Mouse (Mus musculus) hindbrain, embryonic 13.5 days (tissue): ENCODE results near the gene Hydin. TPM values are rescaled to one million over a fixed set of nuclear protein-coding genes. Genes with fewer than 3 reads are reported as not detected.

Experiments used
- ATAC-seq: fragments of 200-750 bp; cut with Nextera tagmentation; 2 replicates; pipeline ENCODE4 v1.8.0; 2017; ENCODE audit warnings: moderate TSS enrichment; ENCODE audit not compliant: low FRiP score
- H3K27ac ChIP-seq: fragments of 300-500 bp; sonication (generic); 2 replicates; pipeline ENCODE4 v1.5.1; 2015; ENCODE audit warnings: inconsistent platforms, mild to moderate bottlenecking, moderate library complexity
- H3K27me3 ChIP-seq: fragments of 300-500 bp; sonication (generic); 2 replicates; pipeline ENCODE4 v1.6.1; 2015; ENCODE audit warnings: mild to moderate bottlenecking, inconsistent platforms
- H3K36me3 ChIP-seq: fragments of 300-500 bp; sonication (generic); 2 replicates; pipeline ENCODE4 v1.6.1; 2015; ENCODE audit warnings: mild to moderate bottlenecking, inconsistent platforms
- H3K4me1 ChIP-seq: fragments of 300-500 bp; sonication (generic); replicated peaks from 2 replicates; pipeline ENCODE4 v1.6.1; 2015; ENCODE audit warnings: inconsistent platforms
- H3K4me2 ChIP-seq: fragments of 300-500 bp; sonication (generic); 2 replicates; pipeline ENCODE4 v1.6.1; 2015; ENCODE audit warnings: inconsistent platforms, mild to moderate bottlenecking, moderate library complexity
- H3K4me3 ChIP-seq: fragments of 300-500 bp; sonication (generic); 2 replicates; pipeline ENCODE4 v1.5.1; 2015; ENCODE audit warnings: mild to moderate bottlenecking, inconsistent platforms
- H3K9ac ChIP-seq: fragments of 300-500 bp; sonication (generic); 2 replicates; pipeline ENCODE4 v1.6.1; 2015; ENCODE audit warnings: mild to moderate bottlenecking, inconsistent platforms
- H3K9me3 ChIP-seq: fragments of 300-500 bp; sonication (generic); 2 replicates; pipeline ENCODE4 v1.6.1; 2016; ENCODE audit warnings: inconsistent platforms
- WGBS: fragments of 180-500 bp; shearing (Covaris S2); methylation state at CpG from one replicate; pipeline ENCODE4 v1.1.7; 2015; 5-methylcytosine and 5-hydroxymethylcytosine counted together
- polyA plus RNA-seq: library from polyadenylated mRNA; unstranded; fragments of >200 nt; fragmentation: Nextera tagmentation; extraction: Ambion mirVana; gene quantifications from 2 replicates; pipeline ENCODE4 v1.2.1, GENCODE M21; 2015

Hydin gene
- polyA plus RNA-seq, result 0.18 and 0.71 TPM in 2 replicates

DNA sequence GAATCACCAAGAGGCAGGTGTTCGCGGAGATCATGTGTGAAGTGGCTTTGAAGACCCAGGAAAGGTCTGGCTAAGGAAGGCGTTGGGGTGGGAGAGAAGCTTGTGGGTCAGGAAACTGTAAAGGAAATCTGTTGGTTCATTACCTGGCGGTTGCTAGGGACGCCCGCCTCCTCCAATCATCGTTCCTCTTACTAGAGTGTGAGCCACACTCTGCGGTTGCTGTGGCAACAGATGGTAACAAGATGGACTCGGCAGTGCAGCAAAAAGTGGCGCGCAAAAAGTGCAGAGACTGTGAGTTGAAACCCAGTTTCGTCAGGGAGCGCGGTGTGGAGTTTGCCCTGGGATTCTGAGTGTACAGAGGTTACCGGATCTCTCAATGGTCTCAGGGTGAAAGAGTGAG, at the start of gene Hydin:
Hydin (plus strand) TSS at position 237 of the 400 bp plus-strand sequence.
- Histone ChIP-seq H3K9me3 (no peaks in the 10 kb centered on the region), H3K4me3 (peak within 1 kb of the TSS; percentile 30), H3K4me2 (peak within 1 kb of the TSS; percentile 48), H3K9ac (no peak within 1 kb of the TSS), H3K27me3 (no peaks in the 10 kb centered on the region), H3K36me3 (no peaks in the 10 kb centered on the region), H3K4me1 (peaks cover 9% of the 10 kb centered on the region), H3K27ac (no peak within 1 kb of the TSS)
- under 1% methylated on average over 15 of the region's 15 CpGs for WGBS
- peak; percentile 91 for ATAC-seq

DNA sequence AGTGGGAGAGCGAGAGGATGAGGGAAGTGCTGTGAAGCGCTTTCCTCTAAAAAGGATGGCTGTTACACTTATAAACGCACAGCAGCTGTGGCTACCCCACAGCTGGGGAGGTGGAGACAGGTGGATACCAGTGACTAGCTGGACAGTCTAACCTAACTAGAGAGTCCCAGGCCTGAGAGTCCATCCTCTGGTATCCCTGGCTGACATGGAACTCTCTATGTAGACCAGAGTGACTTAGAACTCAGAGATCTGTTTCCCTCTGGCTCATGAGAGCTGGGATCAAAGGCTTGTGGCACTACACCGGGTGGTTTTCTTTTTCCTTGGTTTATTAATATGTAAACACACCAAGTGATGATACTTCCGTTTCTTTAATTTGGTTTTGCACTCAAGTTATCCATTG, 49.6 kb upstream of the Hydin start:
- peak; percentile 49 for ATAC-seq
- peak overlapping the region; percentile 84 for H3K27ac ChIP-seq
- no peaks in the 10 kb centered on the region for H3K27me3 ChIP-seq
- 39% methylated on average over 5 of the region's 5 CpGs for WGBS
- H3K9ac ChIP-seq, result peak overlapping the region; percentile 53
- peaks cover 16% of the 10 kb centered on the region for H3K36me3 ChIP-seq
- H3K4me3 ChIP-seq, result peak overlapping the region; percentile 62
- H3K4me1 ChIP-seq, result peaks cover 24% of the 10 kb centered on the region
- H3K9me3 ChIP-seq, result no peaks in the 10 kb centered on the region
- peak overlapping the region; percentile 76 for H3K4me2 ChIP-seq

DNA sequence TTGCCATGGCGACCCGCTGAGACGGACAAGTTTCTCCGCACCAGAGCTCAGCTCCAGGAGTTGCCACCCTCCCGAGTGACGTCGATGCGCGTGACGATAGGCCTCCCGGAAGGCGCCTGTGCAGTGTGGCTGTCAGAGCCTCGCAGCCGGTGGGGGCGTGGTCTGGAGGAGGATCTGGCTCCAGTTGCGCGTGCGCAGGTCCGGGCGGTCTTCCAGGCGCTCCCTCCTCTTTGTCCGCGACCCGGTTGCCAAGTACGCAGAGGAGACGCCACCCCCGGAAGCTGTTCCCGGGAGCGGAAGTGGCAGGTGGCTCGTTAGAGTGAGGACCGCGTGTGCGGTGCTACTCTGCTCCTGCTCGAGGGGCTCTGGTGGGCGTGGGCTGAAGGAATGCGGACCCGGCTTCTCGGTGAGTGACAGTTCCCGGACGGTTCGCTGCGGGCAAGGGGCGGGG, 49.1 kb upstream of the Hydin start:
- H3K4me1 ChIP-seq, result peaks cover 24% of the 10 kb centered on the region
- H3K9ac ChIP-seq, result peak overlapping the region; percentile 65
- H3K4me3 ChIP-seq, result peak overlapping the region; percentile 62
- H3K36me3 ChIP-seq, result peaks cover 21% of the 10 kb centered on the region
- H3K27me3 ChIP-seq, result no peaks in the 10 kb centered on the region
- peak overlapping the region; percentile 76 for H3K4me2 ChIP-seq
- peak; percentile 99 for ATAC-seq
- no peaks in the 10 kb centered on the region for H3K9me3 ChIP-seq
- WGBS, result under 1% methylated on average over 43 of the region's 43 CpGs
- peak overlapping the region; percentile 84 for H3K27ac ChIP-seq

DNA sequence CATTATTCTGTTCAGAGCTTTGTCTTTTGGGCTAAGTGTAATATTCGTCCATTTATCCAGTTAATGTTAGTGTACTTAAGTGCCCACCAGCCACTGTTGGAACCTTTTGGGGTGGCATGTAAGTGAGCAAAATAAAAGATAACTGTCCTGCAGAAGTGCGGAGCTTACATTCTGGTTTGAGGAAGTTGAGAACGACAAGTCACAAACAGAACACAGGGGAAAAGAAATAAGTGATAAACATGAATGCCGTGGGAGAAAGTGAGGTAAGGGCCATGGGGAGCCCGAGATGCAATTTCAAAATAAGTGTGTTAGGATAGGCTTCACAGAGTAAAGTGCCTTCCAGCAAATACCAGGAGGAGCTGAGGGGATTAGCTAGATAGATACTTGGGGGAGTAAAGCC, 48.3 kb upstream of the Hydin start:
- H3K27ac ChIP-seq, result no peak overlapping the region
- 82% methylated on average over 5 of the region's 5 CpGs for WGBS
- H3K4me3 ChIP-seq, result peak overlapping the region; percentile 62
- H3K9me3 ChIP-seq, result no peaks in the 10 kb centered on the region
- no peaks in the 10 kb centered on the region for H3K27me3 ChIP-seq
- peaks cover 24% of the 10 kb centered on the region for H3K4me1 ChIP-seq
- no peak overlapping the region; the same call in 1 of the 2 replicates for H3K9ac ChIP-seq
- peaks cover 29% of the 10 kb centered on the region for H3K36me3 ChIP-seq
- peak overlapping the region; percentile 76 for H3K4me2 ChIP-seq
- no peak for ATAC-seq

DNA sequence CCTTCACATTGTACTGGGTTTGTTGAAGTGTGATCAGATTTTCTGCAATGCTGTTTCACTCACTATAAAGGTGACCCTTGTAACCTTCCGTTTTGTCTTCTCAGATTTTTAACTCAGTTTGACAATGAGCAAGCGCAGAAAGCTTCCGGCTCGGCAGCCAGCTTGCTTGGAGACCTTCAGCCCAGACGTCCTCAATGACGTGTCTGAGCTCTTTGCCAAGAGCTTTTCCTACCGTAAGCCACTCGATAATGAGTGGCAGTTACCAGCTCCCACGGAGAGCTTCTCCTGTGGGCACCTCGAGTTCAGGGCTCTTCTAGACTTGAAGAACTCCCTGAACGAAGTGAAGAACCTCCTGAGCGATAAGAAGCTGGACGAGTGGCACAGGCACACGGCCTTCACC, 45.8 kb upstream of the Hydin start:
- H3K27me3 ChIP-seq, result no peaks in the 10 kb centered on the region
- no peaks in the 10 kb centered on the region for H3K9me3 ChIP-seq
- H3K9ac ChIP-seq, result no peak overlapping the region
- no peak for ATAC-seq
- no peak overlapping the region for H3K4me2 ChIP-seq
- H3K4me3 ChIP-seq, result no peak overlapping the region
- 94% methylated on average over 14 of the region's 14 CpGs for WGBS
- peaks cover 43% of the 10 kb centered on the region for H3K36me3 ChIP-seq
- peaks cover 24% of the 10 kb centered on the region for H3K4me1 ChIP-seq
- H3K27ac ChIP-seq, result no peak overlapping the region

DNA sequence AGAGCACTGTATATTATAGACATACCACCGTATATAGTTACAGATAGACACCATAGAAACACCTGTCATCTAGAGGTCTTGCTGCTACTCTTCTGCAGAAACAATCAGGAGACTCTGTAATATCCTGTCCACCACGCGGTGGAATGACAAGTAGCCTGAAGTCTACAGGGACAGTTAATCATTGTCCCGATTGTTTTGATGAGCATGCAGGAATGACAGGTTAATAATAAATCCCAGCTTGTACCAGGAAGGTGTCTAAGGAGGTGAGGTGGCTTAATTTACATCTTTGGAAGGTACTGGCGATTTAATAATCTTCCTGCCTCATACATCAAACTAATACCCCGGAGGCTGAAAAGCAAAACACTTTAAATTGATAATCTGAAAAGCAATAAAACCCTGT, 36.0 kb upstream of the Hydin start:
- H3K27ac ChIP-seq, result no peak overlapping the region; the same call in 1 of the 2 replicates
- H3K4me1 ChIP-seq, result 0 out of 2 replicates have a peak, but pooled peaks cover 7% of the 10 kb centered on the region
- H3K9ac ChIP-seq, result no peak overlapping the region
- peaks cover 2% of the 10 kb centered on the region; the same call in 1 of the 2 replicates for H3K36me3 ChIP-seq
- H3K27me3 ChIP-seq, result no peaks in the 10 kb centered on the region
- H3K4me3 ChIP-seq, result no peak overlapping the region
- H3K4me2 ChIP-seq, result no peak overlapping the region
- WGBS, result 62% methylated on average over 6 of the region's 6 CpGs
- ATAC-seq, result peak; percentile 52; the same call in 1 of the 2 replicates
- H3K9me3 ChIP-seq, result no peaks in the 10 kb centered on the region

DNA sequence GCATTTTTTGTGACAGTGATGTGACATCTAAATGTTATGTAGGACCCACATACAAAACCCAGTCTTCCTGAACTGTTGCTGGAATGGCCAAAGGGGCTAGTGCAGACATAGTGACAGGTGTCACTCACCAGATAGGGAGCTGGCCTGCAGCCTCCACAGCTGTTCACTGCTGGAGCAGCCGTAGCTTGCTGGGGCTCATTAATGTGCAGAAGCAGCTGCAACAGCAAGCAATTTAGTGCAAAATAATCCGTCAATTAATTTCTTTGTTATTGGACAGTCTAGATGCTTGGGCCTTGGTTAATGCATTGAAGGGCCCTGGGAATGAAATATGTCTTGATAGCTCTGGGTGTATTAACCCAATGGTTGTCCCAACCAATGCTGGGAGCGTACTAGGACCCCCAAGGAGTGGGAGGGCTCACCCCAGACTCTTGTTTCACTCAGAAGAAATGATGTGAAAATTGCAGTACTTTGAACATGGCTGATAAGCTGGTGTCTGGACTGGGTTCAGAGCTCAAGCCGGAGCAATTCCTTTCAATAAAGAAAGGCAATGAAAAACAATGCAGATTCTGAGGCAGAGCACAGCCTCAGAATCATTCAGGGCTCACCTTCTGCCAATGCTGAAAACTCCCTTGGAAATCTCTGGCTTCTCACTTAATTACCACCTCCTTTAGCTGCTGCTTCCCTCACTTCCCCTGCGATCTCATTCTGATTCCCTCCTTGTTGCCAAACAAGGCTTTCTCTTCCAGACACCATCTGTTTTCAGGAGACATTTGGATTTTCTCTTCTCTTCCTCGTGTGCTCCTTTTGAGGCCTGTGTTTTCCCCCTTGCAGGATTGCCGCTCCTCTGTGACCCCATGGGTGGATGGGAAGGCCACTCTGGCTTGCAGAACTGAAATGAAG, 24.2 kb upstream of the Hydin start:
- H3K27me3 ChIP-seq, result no peaks in the 10 kb centered on the region
- ATAC-seq, result no peak
- H3K9ac ChIP-seq, result no peak overlapping the region; the same call in 1 of the 2 replicates
- peak overlapping the region; percentile 76 for H3K27ac ChIP-seq
- no peak overlapping the region for H3K4me2 ChIP-seq
- peaks cover 10% of the 10 kb centered on the region for H3K4me1 ChIP-seq
- H3K36me3 ChIP-seq, result no peaks in the 10 kb centered on the region
- no peak overlapping the region for H3K4me3 ChIP-seq
- 46% methylated on average over 7 of the region's 7 CpGs for WGBS
- no peaks in the 10 kb centered on the region for H3K9me3 ChIP-seq

DNA sequence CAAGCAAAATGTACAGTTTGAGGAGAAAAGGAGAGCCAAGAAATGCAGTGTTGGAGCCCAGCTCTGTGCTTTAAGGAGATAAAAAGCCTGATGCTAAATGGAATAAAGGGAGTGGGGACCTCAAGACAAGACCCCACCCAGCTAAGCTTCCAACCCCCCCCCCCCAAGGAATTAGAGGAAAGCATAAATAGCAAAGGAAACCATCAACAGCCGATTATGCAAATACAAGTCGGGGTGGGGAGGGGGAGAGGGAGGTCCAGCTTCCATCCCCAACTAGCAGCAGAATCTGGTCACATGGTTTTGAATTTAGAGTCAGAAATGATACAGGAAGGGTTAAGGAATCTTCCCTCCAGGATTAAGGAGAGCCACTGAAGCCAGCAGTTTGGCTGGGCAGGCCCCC, 22.2 kb upstream of the Hydin start:
- H3K4me1 ChIP-seq, result peaks cover 10% of the 10 kb centered on the region

DNA sequence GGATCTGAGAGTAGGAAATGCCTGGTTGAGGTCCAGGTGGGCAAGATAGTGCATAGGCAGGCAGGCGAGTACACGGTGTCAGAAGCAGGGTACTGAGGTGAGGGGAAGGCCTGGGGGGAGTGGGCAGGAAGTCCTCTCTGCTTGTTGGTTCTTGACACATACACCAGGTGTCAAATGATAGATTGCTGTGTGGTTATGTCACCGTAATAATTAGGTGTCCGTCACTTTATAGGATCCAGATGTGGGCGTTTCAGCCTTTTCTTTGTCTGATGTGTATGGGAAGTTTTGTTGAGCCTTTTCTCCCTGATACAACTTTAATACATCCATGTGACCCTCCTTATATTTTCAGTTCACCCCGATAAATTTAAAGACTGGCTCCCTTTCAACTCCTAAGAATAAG, 19.5 kb upstream of the Hydin start:
- no peak for ATAC-seq
- H3K4me3 ChIP-seq, result no peak overlapping the region
- H3K9me3 ChIP-seq, result no peaks in the 10 kb centered on the region
- WGBS, result 90% methylated on average over 6 of the region's 6 CpGs
- H3K9ac ChIP-seq, result no peak overlapping the region
- no peaks in the 10 kb centered on the region for H3K27me3 ChIP-seq
- H3K4me2 ChIP-seq, result no peak overlapping the region
- H3K36me3 ChIP-seq, result no peaks in the 10 kb centered on the region
- H3K27ac ChIP-seq, result no peak overlapping the region
- H3K4me1 ChIP-seq, result peaks cover 9% of the 10 kb centered on the region

More for the DNA sequence above, 22.2 kb upstream of the Hydin start:
- 36% methylated on average over 2 of the region's 2 CpGs for WGBS
- no peaks in the 10 kb centered on the region for H3K36me3 ChIP-seq
- H3K9ac ChIP-seq, result no peak overlapping the region
- H3K4me2 ChIP-seq, result no peak overlapping the region
- H3K27ac ChIP-seq, result no peak overlapping the region
- ATAC-seq, result no peak
- no peak overlapping the region for H3K4me3 ChIP-seq
- no peaks in the 10 kb centered on the region for H3K27me3 ChIP-seq
- H3K9me3 ChIP-seq, result no peaks in the 10 kb centered on the region

DNA sequence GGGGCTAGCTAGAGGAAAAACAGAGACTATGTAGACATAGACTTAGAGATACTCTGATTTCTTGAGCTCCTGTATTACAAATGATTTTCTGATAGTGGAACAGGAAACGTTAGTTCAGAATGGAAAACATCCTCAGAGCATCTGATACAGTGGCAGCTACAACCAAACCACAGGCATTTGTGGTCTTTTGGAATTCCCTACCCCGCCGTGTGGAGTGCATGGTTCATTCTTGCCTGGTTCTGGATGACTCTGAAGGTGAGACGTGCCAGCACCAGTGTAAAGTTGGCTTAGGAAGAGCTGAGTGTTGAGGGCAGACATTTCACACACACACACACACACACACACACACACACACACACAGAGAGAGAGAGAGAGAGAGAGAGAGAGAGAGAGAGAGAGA, 12.8 kb upstream of the Hydin start:
- no peak for ATAC-seq
- Histone ChIP-seq H3K36me3 (no peaks in the 10 kb centered on the region), H3K27ac (no peak overlapping the region), H3K9me3 (no peaks in the 10 kb centered on the region), H3K27me3 (no peaks in the 10 kb centered on the region), H3K4me3 (no peak overlapping the region), H3K4me1 (no peaks in the 10 kb centered on the region), H3K4me2 (no peak overlapping the region), H3K9ac (no peak overlapping the region)
- WGBS, result 84% methylated on average over 4 of the region's 4 CpGs

DNA sequence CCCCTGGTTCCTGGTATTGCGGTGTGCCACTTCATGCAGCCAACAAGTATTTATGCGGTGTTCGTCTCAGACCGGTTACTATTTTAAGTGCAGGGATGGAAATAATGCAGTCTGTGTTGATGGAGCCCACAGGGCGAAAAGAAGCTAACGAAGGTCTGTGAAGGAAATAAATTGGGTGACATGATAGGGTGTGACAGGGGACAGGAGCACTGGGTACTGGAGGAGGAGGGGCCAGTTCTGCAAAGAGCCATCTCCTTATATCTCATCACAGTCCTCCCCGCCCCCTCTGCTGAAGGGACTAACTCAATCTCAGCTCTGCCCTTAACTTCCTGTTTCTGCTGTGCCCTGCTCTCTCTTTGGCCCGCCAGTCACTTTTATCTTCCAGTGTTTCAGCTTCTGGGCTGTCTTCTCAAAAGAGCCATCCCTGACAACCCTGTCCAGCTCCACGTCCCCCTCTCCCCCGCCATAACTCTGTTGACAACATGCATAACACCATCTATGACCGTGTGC, 926 bp upstream of the Hydin start:
- no peak for ATAC-seq
- H3K4me2 ChIP-seq, result no peak overlapping the region
- H3K27me3 ChIP-seq, result no peaks in the 10 kb centered on the region
- no peaks in the 10 kb centered on the region for H3K36me3 ChIP-seq
- 76% methylated on average over 11 of the region's 11 CpGs for WGBS
- H3K4me3 ChIP-seq, result no peak overlapping the region
- H3K27ac ChIP-seq, result no peak overlapping the region
- H3K9me3 ChIP-seq, result no peaks in the 10 kb centered on the region
- H3K4me1 ChIP-seq, result peaks cover 9% of the 10 kb centered on the region
- H3K9ac ChIP-seq, result no peak overlapping the region

DNA sequence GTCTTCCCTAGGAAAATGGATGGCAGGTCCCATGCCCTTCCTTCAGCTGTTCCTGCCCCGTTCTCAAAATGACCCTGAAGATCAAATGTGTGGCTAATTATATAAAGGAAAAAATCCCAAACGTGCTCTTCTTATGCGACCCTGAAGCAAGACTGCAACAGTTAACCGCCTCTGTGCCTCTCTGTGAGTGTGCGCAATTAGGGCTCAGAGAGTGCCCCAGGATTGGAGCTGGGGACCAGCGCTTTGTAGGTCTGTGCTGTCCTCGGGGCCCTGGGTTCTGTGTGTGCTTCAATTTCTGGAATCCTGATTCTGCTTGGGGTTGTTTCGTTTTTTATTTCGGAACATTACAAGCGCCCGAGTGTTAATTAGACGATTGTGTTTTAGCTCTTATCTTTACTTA, 491 bp downstream of the Hydin start:
- H3K36me3 ChIP-seq, result no peaks in the 10 kb centered on the region
- H3K4me3 ChIP-seq, result peak overlapping the region; percentile 30
- H3K27me3 ChIP-seq, result no peaks in the 10 kb centered on the region
- no peaks in the 10 kb centered on the region for H3K9me3 ChIP-seq
- H3K27ac ChIP-seq, result no peak overlapping the region
- 15% methylated on average over 12 of the region's 12 CpGs for WGBS
- peaks cover 9% of the 10 kb centered on the region for H3K4me1 ChIP-seq
- peak overlapping the region; percentile 48 for H3K4me2 ChIP-seq
- no peak for ATAC-seq
- no peak overlapping the region for H3K9ac ChIP-seq
